Mouse (Mus musculus): ENCODE measurements around the gene Slc26a1.
A peak's percentile ranks its signal among the peaks of the same experiment; 100 is the strongest.
"Not testable (repeated sequence)": the region's sequence is repeated elsewhere in the genome, so short reads cannot be mapped to it uniquely, and the experiment has no call there.

Gene Slc26a1

DNA sequence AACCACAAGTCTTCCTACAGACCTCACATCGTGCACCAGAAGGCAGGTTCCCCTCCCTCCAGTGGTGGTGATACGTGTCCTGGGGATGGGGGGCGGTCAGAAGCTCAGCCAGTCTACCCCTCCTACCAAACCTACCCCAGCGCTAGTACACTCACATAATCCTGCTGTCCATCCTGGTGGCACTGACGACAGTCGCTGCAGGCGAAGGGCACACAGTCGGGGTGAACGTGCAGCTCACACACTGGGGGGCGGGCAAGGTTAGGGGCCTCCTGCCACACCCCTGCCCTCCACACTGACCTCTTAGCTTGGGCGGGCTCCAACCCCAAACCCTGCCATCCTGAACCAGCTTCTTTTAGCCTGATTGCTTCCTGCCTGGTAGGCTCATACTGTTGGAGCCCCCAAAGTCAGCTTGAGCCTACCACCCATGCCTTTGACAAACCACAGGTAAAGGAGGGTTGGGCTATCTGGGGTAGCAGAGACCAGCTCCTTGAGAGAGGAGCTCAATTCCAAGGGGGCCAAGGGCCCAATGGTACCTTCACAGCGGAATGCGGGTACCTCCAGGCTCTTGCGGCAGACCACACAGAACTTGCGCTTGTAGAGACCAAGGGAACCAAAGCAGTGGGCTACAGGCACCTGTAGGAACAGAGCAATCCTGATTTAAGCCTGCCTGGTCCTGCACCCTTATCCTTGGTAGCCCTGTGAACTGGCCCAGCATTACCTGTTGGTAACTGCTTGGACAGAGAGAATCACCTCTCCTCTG is 19.3 kb downstream of the Slc26a1 start:
- no peak for DNase-seq (ENCODE audit: low spot score)

DNA sequence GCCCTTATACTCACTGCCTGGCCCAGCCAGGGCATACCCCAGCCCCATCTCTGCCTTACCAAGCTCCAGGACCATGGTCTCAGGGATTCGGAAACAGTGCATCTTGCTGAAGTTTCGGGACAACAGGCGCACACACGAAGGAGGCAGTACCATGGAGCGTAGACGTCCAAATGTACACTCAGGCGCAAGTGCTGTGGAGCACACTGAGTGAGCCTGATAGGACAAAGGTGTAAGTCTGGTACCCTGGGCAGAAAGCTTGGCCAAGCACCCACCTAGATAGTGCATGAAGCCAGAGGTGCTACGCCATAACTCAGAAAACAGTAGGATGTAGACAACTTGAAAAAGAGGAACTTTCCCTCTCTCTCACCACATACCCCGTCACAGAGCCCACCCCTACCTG is 20.0 kb downstream of the Slc26a1 start:
- no peak for DNase-seq (ENCODE audit: low spot score)

DNA sequence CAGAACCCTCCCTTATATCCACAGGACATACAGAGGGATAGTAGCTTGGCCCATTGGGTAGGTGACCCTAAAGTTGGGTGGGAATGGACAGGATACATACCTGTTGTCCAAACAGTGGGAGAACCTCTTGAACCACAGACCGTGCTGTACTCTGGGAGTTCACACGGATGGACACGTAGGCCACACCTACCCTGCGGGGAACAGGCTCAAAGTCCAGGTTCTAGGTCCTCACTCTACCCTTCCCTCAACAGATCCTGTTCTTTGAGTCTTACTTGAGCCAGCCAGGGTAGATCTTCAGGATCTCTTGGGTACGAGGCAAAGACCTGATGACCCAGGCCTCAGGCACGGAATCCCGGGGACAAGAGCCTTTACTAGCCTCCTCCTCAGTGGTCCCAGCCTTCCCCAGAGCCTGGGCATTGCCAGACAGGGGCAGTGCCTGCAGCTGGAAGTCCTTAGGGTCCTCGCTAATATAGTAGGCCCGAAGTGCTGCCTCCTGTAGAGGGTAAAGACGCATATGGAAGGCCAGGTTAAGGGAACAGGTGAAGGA is 20.9 kb downstream of the Slc26a1 start:
- no peak for DNase-seq (ENCODE audit: low spot score)

DNA sequence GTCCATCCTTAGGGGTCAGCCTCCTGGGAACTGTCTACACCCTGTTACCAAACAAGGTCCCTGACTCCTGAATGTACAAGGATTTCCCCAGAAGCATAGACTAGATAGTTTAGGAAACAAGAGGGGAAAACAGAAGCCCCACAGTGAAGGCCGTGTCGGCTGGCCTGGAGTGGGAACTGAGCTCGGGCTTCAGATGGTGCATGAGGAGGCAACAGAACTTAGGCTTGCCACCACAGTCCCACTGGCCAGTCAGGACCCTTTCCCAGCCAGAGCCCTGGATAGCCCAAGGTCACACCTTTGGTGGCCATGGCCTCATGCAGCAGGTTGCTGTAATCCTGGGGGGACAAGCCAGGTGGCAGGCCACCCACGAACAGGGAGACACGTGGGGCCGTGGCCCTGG is 22.0 kb downstream of the Slc26a1 start:
- DNase-seq (ENCODE audit: low spot score): no peak

DNA sequence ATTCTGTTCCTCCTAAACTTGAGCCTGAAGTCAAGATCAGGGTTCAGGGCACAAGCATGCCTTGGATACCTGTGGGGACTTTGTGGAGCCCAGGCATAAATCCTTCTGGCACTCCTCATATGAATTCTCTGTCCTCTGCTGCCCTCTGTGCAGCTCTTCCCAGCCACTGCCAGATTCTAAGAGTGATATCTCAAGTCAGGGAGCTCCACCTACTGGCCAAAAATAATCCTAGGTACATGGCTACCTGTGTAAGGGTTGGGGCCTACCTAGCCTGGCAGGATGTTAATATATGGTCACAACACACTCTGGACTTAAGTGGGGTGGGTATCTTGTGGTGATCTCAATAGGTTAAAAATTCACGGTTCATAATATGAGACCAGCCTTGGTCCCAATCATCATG is 23.5 kb downstream of the Slc26a1 start:
- DNase-seq (ENCODE audit: low spot score): no peak

DNA sequence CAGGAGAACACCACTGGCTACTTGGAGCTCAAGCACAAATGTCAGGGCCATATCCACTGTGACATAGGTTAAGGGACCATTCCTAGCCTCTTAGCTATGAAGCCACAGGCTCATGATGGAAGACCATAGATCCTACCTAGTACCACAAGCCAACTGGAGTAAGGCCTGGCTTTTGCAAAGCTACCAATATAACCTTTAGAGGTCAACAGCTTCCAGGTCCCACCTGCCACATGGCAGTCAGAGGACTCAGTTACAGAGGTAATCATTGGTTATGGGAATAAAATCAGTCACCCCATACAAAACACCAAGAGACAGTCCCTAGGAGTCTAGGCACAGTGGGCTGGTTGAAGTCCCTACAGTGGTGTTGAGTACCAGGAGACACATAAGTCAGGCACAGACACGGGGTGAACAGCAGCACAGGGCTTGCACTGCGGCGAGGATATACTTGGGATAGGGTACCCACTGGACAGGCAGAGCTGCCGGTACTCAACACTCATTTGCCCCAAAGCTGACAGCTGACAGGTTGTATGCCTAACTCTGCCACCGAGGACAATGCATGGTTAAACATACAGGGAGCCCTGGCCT is 24.1 kb downstream of the Slc26a1 start:
- no peak for DNase-seq (ENCODE audit: low spot score)

DNA sequence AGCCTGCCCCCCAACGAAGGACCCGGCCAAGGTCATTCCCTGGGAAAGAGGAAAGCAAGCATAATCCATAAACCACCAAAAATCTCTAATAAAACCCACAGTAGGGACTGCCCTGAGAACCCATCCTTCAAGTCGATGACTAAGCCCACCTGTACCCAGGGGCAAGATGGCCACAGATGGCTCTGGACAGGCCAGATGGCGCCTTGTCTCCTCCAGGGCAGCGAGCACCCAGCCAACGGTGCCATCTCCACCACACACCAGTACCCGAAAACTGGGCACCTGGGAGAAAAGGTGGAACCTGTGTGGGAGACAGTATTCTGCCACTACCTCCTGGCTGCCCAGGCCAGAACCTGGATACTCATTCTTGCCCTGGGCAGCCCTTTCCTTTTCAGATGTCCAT is 25.0 kb downstream of the Slc26a1 start:
- no peak for DNase-seq (ENCODE audit: low spot score)

DNA sequence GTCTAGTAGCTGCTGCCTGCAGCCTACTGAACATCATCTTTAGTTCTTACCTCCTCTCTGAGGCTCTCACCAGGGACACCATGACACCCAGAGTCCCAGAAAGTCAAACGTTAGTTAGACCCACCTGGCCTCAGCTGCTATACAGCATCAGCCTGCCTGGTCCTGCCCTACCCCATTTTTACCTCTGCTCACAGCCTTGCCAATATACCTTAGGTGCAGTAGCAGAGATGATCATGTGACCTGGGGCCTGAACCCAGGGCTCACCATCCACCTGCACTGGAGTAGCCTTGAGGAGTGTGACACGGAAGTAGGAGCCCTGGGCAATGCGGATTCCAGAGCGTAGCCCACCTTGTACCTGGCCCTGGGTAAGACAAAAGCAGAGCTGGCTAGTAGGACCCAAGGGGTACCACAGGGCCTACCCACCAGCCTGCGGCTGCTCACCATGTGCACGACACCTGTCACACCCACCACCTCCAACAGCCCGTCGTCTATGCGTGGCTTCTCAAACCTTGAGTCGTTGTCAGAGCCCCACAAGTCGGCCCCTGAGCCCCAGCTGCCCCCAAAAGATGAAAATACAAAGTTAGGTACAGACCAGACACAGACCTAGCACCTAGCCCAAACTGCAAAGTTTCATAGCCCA is 26.3 kb downstream of the Slc26a1 start:
- no peak for DNase-seq (ENCODE audit: low spot score)

DNA sequence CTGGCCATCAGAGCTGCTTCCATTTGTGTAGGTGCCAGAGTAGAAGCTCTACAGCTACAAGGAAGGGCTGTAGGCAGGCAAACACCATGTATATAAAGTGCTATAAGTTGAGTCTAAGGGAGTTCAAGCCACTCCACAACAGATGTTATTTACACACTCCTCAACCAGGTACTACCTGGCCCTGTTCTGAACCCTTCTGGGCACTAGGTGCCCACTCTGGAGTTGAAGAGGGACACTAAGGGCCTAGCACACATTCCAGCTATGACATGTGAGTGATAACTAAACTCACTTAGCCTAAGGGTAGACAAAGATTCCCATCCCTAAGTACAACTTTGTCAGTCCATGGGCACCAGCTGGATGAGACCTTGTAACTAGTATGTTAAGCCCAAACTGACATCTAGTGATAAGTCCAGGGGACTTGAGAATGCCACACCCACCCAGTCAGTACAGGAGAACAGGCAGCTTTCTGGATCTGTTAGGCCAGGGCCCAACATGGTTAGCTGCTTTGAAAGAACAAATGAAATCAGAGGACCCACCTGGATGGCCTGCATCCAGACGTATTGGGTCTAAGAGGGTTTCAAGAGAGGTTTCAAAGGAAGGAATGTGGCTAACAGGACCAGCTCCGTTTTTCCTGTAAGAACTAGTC is 27.4 kb downstream of the Slc26a1 start:
- no peak for DNase-seq (ENCODE audit: low spot score)

DNA sequence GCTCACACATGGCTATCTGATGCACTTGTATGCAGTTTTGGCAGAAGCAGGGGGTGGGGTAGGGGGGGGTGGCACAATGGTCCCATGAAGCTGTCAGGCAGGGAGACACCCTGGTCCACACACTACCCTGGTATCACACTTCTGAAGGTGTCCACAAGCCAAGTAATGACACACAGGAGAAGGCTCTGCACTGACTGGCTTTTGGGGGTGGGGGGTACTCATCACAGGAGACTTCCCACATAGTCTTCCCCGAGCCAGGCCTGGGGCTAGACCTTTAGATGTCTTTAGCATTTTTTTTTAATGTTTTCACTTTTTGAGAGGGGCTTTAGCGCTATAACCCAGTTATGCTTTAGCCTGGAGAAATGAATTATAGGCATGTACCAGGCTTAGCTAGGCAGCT is 28.1 kb downstream of the Slc26a1 start:
- DNase-seq (ENCODE audit: low spot score): no peak

DNA sequence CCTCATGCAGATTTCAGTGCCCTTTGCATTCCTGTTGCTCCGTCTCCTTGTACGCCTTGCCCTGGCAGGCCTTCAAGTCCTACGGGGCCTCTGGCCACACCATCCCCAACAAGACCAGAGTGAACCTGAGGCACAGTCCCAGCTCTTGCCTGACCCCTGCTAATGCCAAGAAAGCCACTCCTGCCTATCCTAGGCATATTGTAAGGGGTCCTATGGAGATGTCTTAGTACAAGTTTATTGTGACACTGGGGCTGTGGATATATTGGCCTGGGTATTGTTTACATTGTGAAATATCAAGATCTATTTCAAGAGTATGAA is 29.1 kb downstream of the Slc26a1 start:
- no peak for DNase-seq (ENCODE audit: low spot score)

DNA sequence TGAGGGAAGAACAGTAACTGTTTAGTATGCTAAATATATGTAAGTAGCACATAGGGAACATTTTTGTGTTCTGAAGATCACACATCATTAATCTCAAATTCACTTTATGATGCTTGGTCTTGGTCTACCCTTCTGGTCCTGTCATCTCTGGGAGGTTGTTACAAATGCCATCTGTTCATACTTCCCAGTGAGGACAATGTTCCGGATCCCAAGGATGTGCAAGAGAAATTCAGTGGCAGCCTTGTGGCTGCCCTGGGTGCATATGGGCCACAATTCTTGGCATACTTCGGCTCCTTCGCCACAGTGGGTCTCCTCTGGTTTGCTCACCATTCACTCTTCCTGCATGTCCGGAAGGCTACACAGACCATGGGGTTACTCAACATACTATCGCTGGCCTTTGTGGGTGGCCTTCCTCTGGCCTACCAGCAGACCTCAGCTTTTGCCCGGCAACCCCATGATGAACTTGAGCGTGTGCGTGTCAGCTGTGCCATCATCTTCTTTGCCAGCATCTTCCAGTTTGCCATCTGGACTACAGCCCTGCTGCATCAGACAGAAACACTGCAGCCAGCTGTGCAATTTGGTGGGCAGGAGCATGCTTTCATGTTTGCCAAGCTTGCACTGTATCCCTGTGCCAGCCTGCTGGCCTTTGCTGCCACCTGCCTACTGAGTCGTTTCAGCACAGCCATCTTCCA is 29.6 kb downstream of the Slc26a1 start:
- no peak for DNase-seq (ENCODE audit: low spot score)

DNA sequence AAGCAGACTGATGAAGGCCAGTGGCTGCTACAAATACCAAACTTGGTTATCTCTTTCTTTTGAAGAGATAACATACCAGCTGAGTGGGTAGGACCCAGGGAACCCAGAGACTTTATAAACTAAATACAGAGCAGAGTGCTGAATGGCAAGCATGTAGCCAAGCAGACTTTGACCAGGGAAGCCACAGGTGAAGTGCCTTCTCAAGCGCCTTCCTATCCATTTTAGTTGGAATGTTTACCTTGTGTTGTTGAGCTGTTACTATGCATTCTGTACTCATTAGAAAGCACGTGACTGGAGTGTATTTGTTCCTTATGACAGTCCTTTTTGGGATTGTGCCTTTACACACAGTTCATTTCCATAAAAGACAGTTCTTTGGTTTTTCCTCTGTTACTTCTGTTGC is 31.7 kb downstream of the Slc26a1 start:
- DNase-seq (ENCODE audit: low spot score): no peak

DNA sequence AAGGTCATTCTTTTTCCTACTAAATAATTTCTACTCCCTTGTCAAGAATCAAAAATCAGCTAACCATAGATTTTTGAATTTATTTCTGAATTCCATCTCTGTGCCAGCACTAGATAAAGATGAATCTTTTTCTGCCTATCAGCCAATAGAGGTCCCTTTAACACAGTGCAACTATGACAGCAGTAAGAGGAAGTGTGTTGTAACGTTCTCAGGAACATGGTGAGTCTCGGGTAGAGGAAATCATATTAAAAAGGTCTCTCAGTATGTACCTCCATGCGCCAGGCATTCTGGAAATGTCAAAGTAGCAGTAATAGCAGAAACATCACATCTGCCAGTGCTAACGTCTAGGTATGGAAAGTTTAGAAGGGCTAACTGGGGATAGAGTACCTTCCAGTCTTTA is 39.2 kb downstream of the Slc26a1 start:
- DNase-seq (ENCODE audit: low spot score): no peak

DNA sequence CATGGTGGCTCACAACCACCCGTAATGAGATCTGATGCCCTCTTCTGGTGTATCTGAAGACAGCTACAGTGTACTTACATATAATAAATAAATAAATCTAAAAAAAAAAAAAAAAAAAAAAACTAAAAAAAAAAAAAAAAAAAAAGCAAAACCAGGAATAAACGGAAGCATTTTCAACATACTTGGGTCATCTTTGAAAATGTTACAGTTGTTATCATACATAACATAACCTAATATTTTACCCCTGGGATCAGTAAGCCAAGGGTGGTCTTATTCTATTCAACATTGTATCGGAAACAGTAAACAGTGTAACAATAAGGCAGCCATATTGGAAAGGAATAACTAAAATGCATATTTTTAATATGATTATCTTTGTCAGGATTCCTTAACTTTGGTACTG is 41.3 kb downstream of the Slc26a1 start:
- DNase-seq (ENCODE audit: low spot score): not testable (repeated sequence)

DNA sequence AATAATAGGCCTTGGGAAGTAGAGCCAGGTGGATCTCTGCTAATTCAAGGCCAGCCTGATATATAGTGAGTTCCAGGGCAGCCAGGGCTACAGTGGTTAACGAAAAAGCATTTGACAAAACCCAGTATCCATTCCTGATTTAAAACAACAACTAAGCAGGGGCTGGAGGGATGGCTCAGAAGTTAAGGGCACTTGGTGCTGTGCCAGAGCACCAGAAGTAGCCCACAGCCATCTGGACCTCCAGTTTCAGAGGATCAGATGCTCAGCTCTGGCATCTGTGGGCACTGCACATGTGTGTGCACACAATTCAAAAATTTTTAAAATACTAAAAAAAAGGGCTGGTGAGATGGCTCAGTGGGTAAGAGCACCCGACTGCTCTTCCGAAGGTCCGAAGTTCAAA is 41.7 kb downstream of the Slc26a1 start:
- no peak for DNase-seq (ENCODE audit: low spot score)

DNA sequence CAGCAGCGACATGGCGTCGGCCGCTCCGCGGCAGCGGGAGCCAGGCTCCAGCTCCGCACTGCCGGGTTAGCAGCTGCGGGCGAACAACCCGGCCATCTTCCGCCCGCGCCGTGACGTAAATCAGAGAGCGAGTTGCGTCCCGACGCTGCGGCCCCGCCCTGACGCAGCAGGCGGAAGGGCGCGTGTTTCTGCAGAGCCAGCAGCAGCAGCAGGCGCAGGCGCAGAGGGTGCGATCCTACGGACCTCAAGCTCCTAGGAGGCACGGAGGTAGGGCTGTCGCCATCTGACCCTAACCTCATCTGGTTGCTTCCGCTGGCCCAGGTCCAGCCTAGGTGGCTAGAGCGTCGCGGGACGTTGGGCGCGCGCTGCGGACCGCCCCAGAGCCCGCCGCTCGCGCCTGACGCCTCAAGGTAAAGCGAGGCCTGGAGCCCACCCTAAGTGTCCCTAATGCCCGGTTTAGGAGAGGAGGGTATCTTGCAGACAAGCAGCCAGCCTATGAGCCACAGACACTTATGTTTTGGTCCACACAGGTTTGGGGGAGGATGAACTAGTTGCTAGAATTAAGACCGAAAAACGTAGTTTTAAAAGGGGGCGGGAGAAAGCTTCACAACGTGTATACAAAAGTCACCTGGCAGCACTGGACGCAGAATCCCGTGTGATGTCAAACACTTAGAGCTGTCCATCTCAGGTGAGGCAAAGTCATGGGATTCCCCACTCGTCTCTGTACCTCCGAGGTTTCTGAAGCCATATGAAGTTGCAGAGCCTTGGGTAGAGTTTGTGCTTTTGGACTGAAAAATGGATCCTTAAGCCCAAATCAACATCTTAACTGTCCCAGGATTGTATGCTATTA is 45.5 kb downstream of the Slc26a1 start, which contains the start of the genes Gak and Tmem175:
Gene Gak (minus strand): TSS at position 122 of the 850 bp plus-strand sequence.
Gene Tmem175 (plus strand): TSS at position 137 of the 850 bp plus-strand sequence.
- DNase-seq (ENCODE audit: low spot score): peak; percentile 86

DNA sequence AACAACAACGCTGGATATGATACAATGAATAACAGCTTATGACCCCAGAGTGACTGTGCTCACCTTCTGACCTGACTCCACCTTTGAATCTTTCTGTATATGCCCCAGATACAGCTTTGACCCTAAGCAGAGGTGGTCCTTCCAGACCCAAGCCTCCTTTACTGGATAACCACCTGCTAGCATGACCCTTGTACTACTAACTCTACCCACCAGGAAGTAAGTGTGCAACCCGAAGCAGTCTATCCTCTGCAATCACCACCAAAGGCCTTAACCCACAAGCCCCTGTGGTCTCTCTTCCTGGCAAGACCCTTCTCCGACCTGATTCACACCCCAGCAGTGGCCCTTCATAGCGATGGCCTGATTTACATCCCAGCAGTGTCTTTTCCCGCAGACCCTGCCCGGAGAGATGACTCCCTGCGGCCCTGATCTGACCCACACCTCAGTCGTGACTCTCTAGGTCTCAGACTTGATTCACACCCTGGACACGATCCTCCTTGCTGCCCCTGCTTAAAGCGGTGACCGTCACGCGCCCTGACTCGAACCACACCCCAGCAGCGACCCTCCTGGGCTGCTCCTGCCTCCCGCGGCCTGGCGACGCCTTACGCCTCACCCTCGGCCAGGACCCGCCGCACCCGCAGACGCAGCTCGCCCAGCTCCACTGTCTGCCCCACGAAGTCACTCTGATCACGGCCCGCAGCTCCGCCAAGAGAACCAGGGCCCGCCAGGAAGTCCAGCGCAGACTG is 46.3 kb downstream of the Slc26a1 start:
- DNase-seq (ENCODE audit: low spot score): no peak

DNA sequence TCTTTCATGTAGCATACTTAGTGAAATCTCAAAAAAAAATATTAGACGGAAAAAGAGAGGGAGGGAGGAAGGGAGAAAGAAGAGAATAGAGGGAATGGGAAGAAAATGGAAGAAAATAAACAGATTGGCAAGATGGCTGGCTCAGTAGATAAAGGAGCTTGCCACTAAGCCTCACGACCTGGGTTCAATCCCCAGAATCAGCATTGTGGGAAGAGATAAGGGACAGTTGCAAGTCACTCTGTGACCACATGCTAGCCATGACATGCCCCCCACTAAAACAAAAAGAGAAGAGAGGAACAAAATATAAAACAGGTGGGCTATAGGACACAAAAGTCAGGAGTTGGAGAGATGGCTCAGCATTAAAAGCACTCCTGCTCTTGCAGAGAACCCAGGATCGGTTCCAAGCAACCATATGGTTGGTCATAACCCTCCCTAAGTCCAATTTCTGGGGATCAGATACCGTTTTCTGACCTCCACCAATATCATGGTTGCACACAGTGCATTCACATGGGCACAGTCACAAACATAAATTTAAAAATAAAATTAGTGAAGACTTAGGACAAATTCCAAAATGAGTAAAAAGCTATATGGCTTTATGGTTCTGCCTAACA is 49.2 kb downstream of the Slc26a1 start:
- DNase-seq (ENCODE audit: low spot score): no peak

DNA sequence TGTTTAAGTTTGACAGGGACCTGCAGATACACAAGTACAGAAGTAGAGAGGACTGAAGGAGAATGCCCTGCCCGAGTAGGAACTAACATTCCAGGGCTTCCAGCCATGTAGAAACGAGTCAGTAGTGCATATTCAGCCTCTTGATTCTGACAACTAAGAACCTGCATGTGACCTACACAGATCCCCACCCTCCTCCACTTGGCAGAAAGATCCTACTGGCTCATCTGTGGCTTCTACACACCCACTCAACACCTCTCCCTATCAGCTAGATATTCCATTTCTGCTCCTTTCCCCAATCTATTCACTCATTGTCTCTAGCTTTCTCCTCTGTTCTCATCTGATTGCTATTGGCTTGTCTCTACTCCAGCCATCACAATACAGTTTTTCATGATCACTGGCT is 53.5 kb downstream of the Slc26a1 start:
- no peak for DNase-seq (ENCODE audit: low spot score)

Measured in ovary, adult 18-20 months (tissue).